Mouse (Mus musculus) E14TG2a.4 (cell line): ENCODE data around the gene Dnah9.

Experiments
- CTCF ChIP-seq: conservative IDR thresholded peaks from 2 replicates; pipeline ENCODE4 v1.5.1; 2014; ENCODE audit warnings: low read length
- POU5F1 ChIP-seq: IDR thresholded peaks from 2 replicates; pipeline ENCODE4 v1.6.1; 2014; ENCODE audit warnings: low read length, borderline replicate concordance

DNA sequence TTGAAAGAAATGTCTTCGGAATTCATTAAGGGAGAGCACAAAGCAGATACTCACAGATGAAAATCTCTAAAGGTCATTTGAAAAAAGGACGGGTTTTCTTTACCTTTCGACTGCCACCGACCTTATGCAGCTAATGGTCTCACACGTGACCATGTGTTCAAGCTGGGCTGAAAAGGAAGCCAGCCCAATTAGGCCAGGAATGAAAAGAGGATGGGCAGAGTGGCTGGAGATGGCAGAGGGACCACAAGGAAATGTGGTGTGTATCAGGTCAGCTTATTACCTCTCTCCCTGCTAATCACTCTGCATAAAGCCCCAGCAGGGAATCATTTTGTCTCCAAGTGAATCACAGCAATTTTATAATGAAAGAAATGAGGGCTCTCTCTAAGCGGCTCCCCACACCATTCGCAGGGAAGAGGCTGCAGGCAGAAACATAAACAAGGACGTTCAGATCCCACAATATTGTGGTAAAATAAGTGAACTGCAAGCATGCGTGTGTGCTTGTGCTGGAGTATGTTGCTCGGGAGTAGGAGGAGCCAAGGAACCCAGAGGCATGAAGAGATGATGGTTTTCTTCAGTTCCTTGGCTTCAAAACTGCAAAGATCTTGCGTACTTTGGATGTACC is 27.6 kb downstream of the Dnah9 start:
- TF ChIP-seq CTCF (no peak), POU5F1 (no peak)
